Mouse (Mus musculus) erythroblast, embryonic 14.5 days (primary cell): Measurements from ENCODE around the gene Tmem183a.

Experiments
- GATA1 ChIP-seq: IDR thresholded peaks from 2 replicates; pipeline ENCODE4 v1.6.1; 2012; ENCODE audit warnings: low read length, inconsistent platforms, mixed read lengths
- TAL1 ChIP-seq: IDR thresholded peaks from 3 replicates; pipeline ENCODE4 v1.6.1; 2012; ENCODE audit warnings: low read length, inconsistent platforms, mixed read lengths

GRCm38 (mm10) chr1:134399735-134400134 is 38.0 kb upstream of the Tmem183a start:
- no peak for TF ChIP-seq TAL1
- no peak for TF ChIP-seq GATA1
